Mouse (Mus musculus) right cerebral cortex, postnatal 14 days (tissue): ENCODE results near the gene Ppfibp2.

Source experiments
- DNase-seq: peaks from one replicate; pipeline ENCODE4 v3.0.0; 2022

Ppfibp2 gene

DNA sequence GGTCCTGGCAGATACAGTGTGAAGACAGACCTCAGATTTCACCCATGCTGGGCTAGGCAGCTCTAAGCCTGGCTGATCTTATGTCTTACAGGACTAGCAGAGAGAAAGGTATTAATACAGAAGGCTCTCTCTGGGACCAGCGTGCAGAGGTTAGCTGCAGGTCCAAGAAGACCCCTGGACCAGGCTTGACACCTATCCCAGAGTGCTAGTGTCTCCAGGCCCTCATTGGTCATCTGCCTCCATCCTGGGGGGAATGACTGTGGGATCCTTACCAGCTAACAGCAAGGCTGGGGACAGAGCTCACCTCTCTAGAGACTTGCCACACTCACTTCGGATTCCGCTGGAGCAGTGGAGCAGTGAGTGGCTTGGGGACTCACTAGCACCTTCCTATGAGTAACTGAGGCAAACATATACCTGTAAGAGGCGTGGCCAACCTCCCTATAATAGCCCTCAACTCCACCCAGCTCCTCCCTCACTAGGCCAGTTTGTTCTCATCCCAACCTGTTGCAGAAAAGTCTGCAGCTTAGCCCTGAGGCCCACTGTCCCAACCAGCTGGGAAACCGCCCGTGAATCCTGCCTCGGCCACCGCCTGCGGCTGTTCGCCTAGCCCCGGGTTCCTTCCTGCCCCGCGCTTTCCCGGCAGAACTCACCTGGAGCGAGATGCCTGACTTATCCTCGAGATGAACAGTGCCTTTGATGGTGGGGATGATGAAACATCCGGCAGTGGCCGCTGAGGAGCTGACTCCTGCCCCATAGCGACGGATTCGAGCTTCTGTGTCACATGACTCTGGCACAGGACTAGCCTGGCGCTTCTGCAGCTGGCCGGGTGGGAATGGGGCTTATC, 162.5 kb downstream of the Ppfibp2 start, which contains the start of gene Cyb5r2:
Gene Cyb5r2 (minus strand): TSS at position 725 of the 844 bp plus-strand sequence.
- peak; percentile 18 for DNase-seq

DNA sequence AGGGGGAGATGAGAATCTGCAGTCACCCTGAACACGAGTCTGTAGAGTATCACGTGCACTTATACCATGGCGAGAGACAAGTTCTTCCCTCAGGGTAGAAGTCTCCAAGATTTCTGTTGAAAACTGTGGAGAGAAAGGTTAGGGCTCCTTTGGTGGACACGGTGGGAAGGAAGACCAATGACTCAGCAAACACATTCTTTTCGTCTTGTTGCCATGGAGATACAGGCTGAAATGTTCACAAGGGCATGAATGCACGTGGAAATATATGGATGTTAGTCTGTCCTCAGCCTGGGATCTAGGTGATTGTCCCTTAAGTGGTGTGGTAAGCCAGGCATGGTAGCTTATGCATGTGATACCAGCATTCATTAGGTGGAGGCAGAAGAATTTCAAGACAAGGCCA, 175.8 kb downstream of the Ppfibp2 start:
- DNase-seq = no peak

DNA sequence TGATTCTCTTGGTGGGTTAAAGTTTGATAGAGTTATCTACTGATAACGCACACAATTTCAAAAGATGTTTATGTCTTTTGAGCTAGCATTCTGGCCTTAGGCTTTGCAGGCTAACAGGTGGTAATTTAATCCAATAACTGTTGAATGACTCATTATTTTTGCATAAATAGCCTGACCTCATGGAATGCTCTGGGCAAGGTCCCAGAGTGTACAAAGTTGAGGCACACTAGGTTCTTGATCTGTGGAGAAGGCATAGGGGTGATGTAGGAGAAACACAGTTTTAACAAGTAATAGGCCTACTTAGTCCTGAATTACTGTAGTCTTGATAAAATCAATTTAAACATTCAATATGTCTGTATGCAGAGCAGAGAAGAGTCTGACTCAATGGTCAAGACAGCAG, 183.2 kb downstream of the Ppfibp2 start:
- DNase-seq = no peak

DNA sequence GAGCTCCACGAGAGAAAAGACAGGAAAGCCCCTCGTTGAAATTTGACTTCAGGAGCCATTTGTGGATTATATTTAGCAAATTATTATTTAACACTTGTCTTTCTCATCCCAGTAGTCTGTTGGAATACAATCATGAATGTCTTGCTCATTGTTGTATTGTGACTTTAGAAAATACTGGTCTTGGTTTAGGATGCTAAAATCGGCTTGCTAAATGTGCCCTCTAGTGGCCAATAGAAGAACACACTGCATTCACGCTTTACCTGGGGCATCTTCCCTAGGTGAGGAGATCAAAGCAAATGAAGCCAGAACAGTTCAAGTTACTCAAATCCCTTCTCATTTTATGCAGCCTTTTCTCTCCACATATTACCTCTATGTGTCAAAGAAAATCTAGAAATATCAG, 184.6 kb downstream of the Ppfibp2 start:
- no peak for DNase-seq

DNA sequence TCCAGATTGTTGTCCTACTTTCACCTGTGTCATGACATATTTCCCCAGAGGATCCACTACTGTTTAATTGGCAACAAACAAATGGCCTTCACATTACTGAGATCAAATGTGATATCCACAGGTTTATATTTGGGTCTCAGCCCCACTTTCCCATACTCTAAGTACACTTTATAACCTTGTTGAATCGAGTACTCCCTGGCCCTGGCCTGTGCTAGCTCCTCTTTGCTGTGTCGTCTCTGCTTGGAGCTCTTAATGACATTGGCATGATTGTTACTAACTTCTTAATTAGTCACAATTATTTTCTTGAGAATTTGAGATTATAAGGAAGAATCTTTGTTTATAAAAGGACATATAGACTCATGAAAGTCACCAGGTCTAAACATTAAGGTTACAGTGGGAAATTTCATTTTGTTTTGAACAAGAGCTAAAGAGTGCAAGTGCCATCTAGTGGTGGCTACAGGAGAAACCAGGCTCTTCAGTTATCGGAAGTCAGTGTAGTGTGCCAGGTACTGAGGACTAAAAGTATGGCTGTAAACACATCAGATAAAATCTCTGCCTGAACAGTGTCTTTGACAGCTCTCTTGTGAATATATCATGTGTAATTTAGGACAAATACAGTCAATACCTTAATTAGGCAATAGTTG, 193.1 kb downstream of the Ppfibp2 start:
- DNase-seq = peak; percentile 8

DNA sequence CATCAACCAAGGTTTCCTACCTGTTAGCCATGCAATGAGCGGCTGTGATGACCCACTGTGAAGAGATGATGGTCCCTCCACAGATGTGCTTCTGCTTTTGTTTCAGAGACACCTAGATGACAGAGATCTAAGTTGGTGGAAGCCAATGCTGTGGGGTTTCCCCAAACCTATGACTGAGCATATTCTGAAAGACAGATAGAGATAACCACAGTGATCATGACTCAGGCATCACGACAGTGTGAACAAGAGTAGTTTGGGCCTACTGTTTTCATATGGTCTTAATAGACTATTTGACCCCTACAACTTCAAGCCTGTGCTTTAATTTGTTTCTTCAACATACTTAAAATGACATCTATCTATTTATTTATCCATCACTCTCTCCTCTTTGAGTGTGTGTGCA, 201.5 kb downstream of the Ppfibp2 start:
- no peak for DNase-seq
